Mouse (Mus musculus) forelimb bud, embryonic 11.5 days (tissue): ENCODE data around the gene Mapk13.

Experiments used
- DNase-seq: peaks from one replicate; pipeline ENCODE4 v3.0.0-alpha.2; 2012; ENCODE audit warnings: low read depth, low spot score

The Mapk13 gene

GRCm38 (mm10) chr17:28775161-28775560 lies 6.1 kb downstream of the Mapk13 start:
- DNase-seq: no peak

GRCm38 (mm10) chr17:28776817-28777216 lies 7.7 kb downstream of the Mapk13 start:
- no peak for DNase-seq

- no peak for DNase-seq
These were observed 8.3 kb downstream of the Mapk13 start for GRCm38 (mm10) chr17:28777231-28778005.

GRCm38 (mm10) chr17:28779735-28780134 lies 10.6 kb downstream of the Mapk13 start:
- DNase-seq: no peak

GRCm38 (mm10) chr17:28780836-28781235 lies 11.7 kb downstream of the Mapk13 start:
- no peak for DNase-seq

GRCm38 (mm10) chr17:28781290-28782045 lies 12.4 kb downstream of the Mapk13 start:
- DNase-seq: no peak

GRCm38 (mm10) chr17:28785036-28785435 lies 15.9 kb downstream of the Mapk13 start:
- no peak for DNase-seq

- DNase-seq: no peak
These were observed 18.4 kb downstream of the Mapk13 start for GRCm38 (mm10) chr17:28787507-28787906.

GRCm38 (mm10) chr17:28797031-28797430 lies 27.9 kb downstream of the Mapk13 start:
- no peak for DNase-seq

- no peak for DNase-seq
These were observed 30.4 kb downstream of the Mapk13 start for GRCm38 (mm10) chr17:28799291-28800160.

GRCm38 (mm10) chr17:28800281-28800670 lies 31.2 kb downstream of the Mapk13 start:
- peak; percentile 35 for DNase-seq

- peak; percentile 53 for DNase-seq
These were observed 31.7 kb downstream of the Mapk13 start, which contains the start of gene Brpf3 for GRCm38 (mm10) chr17:28800671-28801412. Gene Brpf3 (plus strand): TSS chr17:28801090.

- peak; percentile 99 for DNase-seq
These were observed 32.4 kb downstream of the Mapk13 start for GRCm38 (mm10) chr17:28801474-28802005.

- DNase-seq: peak; percentile 26
These were observed 32.9 kb downstream of the Mapk13 start for GRCm38 (mm10) chr17:28802006-28802481.

- no peak for DNase-seq
These were observed 34.2 kb downstream of the Mapk13 start for GRCm38 (mm10) chr17:28803316-28803715.

- DNase-seq: no peak
These were observed 35.9 kb downstream of the Mapk13 start for GRCm38 (mm10) chr17:28804973-28805372.

- DNase-seq: no peak
These were observed 37.7 kb downstream of the Mapk13 start for GRCm38 (mm10) chr17:28806770-28807169.

GRCm38 (mm10) chr17:28808714-28809113 lies 39.6 kb downstream of the Mapk13 start:
- no peak for DNase-seq

GRCm38 (mm10) chr17:28809175-28809831 lies 40.2 kb downstream of the Mapk13 start:
- no peak for DNase-seq

- no peak for DNase-seq
These were observed 43.2 kb downstream of the Mapk13 start for GRCm38 (mm10) chr17:28812345-28812744.
